Mouse (Mus musculus): Measurements from ENCODE around the gene Hoxb5. TPM values are rescaled to one million over a fixed set of nuclear protein-coding genes. Genes with fewer than 3 reads are reported as not detected.

Gene Hoxb5
- 0.09 and 0.70 TPM in 2 replicates for polyA plus RNA-seq (2015; fragmentation: Nextera tagmentation; extraction: Ambion mirVana)

DNA sequence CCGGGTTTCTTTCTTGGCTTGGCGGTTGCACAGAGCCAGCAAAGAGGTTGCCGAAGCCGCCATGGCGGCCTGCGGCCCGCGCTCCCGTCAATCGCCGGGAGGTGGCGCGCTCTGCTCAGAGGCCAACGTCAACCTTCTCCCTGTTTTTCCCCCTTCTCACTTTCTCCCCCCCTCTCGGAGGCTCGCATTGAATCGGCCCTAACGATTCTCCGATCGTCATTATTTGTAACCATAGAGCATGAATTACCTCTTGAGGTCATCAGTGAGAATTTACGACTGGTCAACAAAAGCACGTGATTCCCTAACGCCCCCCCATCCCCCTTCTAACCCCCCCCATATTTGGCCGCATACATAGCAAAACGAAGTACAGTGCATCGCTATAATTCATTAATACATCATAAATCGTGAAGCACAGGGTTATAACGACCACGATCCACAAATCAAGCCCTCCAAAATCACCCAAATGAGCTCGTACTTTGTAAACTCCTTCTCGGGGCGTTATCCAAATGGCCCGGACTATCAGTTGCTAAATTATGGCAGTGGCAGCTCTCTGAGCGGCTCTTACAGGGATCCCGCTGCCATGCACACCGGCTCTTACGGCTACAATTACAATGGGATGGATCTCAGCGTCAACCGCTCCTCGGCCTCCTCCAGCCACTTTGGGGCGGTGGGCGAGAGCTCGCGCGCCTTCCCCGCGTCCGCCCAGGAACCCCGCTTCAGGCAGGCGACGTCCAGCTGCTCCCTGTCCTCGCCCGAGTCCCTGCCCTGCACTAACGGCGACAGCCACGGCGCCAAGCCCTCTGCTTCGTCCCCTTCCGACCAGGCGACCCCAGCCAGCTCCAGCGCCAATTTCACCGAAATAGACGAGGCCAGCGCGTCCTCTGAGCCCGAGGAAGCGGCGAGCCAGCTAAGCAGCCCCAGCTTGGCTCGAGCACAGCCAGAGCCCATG lies at the start of gene Hoxb5:
Gene Hoxb5, plus strand, starts transcription at position 186 of the 949 bp plus-strand sequence.
- Histone ChIP-seq H3K36me3 (replicated peaks) (no peaks in the 10 kb centered on the region), H3K4me1 (peaks cover 3% of the 10 kb centered on the region), H3K9ac (no peak within 1 kb of the TSS), H3K9me3 (no peaks in the 10 kb centered on the region), H3K4me3 (0 out of 2 replicates have a peak within 1 kb of the TSS, but pooled peaks have one; percentile 4), H3K27me3 (replicated peaks) (peaks cover 96% of the 10 kb centered on the region), H3K27ac (no peak within 1 kb of the TSS), H3K4me2 (no peak within 1 kb of the TSS)
- under 1% methylated on average over 69 of the region's 69 CpGs for WGBS
- no peak for ATAC-seq (replicated peaks)

DNA sequence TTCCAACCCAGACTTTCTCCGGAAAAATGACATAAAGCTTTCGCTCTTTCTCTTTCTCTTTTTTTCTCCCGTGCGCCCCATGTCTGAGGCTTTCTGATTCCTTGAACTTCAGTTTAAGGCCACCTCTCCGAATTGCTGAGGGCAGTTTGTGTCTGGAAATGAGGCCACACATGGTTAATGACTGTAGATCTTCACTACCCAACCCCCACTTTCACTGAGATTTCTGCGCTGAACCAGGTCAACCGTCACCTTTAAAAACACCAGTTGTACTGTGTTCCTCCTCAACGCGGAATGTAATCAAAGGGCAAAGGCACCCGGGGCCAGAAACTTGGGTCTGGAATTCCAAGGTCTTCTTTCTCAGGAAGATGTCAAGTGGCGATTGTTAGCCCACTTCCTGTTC lies 48.9 kb upstream of the Hoxb5 start:
- ATAC-seq (replicated peaks) = no peak
- WGBS = 1% methylated on average over 11 of the region's 11 CpGs
- no peak overlapping the region for H3K9ac ChIP-seq

DNA sequence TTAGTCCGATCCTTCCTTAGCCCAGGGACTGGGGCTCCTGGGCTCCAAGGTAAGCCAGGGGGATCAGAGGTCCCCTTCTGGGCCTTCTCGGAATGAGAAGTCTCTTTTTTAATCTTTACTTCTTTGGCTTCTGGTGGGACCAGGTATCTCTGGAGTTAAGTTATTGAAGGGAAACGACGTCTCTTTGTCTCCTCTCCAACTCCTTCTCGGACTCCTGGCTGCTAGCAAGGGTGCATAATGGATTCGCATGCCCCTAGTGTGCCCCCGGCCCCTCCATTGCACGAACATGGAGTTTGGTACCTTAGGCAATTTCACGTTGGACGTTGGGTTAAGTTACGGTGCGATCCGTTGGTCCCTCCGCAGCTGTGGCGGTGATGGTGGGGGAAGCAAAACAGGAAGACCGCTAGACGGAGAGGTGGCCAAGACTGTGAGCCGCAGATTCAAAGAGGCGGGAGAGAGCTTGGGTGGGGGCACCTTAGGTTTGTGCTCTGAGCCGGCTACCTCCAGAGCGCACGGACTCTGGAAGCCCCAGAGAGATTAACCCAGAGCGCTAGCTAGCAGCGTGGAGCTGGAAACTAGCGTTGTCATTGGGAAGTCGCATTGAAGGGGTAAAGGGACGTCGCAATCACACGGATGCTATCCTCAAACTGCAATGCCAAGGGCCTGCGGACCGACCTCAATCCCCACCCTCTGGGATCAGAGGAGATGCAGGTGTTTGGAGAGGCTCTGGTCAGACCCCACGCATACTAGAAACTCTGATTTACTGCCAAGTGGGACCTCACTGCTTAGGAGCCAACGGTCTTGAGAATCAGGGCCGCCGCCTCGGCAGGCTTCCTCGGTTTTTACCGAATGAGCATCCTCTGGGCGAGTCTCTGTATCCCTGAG lies 47.8 kb upstream of the Hoxb5 start:
- WGBS = 1% methylated on average over 39 of the region's 39 CpGs
- ATAC-seq (replicated peaks) = no peak

More for the DNA sequence above, 48.9 kb upstream of the Hoxb5 start:
- H3K4me1 ChIP-seq = no peaks in the 10 kb centered on the region
- no peak overlapping the region for H3K4me2 ChIP-seq
- H3K27me3 ChIP-seq (replicated peaks) = peaks cover 98% of the 10 kb centered on the region
- H3K36me3 ChIP-seq (replicated peaks) = no peaks in the 10 kb centered on the region
- H3K9me3 ChIP-seq = no peaks in the 10 kb centered on the region
- H3K27ac ChIP-seq = no peak overlapping the region
- no peak overlapping the region for H3K4me3 ChIP-seq

DNA sequence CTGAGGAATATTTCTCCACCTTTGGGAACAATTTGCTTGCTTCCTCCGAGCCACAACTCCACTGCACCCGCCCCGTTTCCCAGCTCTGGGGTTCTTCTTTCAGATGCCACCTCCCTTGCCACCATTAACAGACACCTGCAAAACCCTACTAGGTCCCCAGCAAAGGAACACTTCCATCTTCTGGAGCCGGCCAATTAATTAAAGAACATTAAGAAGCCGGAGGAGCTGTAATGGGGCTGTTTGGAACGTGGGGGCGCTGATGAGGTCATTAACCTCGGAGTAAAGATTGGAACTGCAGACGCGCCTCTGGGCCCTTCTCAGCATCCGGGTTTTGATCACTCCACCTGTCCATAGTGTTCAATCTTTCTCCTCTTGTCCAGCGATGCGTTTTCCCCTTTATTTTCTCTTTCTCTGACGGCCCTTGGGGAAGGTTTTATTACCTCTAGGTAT lies 47.1 kb upstream of the Hoxb5 start:
- no peak for ATAC-seq (replicated peaks)
- Histone ChIP-seq H3K4me3 (no peak overlapping the region), H3K4me1 (no peaks in the 10 kb centered on the region), H3K9me3 (no peaks in the 10 kb centered on the region), H3K27me3 (replicated peaks) (peaks cover 96% of the 10 kb centered on the region), H3K27ac (no peak overlapping the region), H3K4me2 (no peak overlapping the region), H3K9ac (no peak overlapping the region), H3K36me3 (replicated peaks) (no peaks in the 10 kb centered on the region)
- WGBS = 1% methylated on average over 14 of the region's 14 CpGs

More for the DNA sequence above, 47.8 kb upstream of the Hoxb5 start:
- H3K36me3 ChIP-seq (replicated peaks) = no peaks in the 10 kb centered on the region
- H3K9ac ChIP-seq = no peak overlapping the region
- no peak overlapping the region for H3K4me3 ChIP-seq
- no peak overlapping the region for H3K27ac ChIP-seq
- H3K9me3 ChIP-seq = no peaks in the 10 kb centered on the region
- peaks cover 96% of the 10 kb centered on the region for H3K27me3 ChIP-seq (replicated peaks)
- H3K4me1 ChIP-seq = no peaks in the 10 kb centered on the region
- H3K4me2 ChIP-seq = no peak overlapping the region

DNA sequence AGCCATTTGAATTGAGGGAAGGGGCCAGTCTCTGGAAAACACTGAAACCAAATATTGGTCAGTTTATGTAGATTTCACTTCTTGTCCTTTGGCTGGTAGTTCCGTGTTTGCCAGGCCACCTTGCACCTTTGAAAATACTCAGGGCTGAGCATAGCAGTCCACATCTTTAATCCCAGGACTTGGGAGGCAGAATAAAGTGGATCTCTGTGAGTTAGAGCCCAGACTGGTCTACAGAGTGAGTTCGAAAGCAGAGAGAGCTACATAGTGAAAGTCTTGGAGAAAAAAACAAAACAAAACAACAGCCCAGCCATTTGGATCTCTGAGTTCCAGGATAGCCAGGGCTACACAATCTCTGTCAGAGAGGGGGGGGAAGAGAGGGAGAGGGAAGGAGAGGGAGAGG lies 46.0 kb upstream of the Hoxb5 start:
- Histone ChIP-seq H3K4me3 (no peak overlapping the region), H3K4me2 (no peak overlapping the region), H3K27ac (no peak overlapping the region), H3K9ac (no peak overlapping the region), H3K4me1 (no peaks in the 10 kb centered on the region), H3K27me3 (replicated peaks) (peaks cover 97% of the 10 kb centered on the region), H3K36me3 (replicated peaks) (no peaks in the 10 kb centered on the region), H3K9me3 (no peaks in the 10 kb centered on the region)
- no peak for ATAC-seq (replicated peaks)
- 26% methylated on average over 2 of the region's 2 CpGs for WGBS

DNA sequence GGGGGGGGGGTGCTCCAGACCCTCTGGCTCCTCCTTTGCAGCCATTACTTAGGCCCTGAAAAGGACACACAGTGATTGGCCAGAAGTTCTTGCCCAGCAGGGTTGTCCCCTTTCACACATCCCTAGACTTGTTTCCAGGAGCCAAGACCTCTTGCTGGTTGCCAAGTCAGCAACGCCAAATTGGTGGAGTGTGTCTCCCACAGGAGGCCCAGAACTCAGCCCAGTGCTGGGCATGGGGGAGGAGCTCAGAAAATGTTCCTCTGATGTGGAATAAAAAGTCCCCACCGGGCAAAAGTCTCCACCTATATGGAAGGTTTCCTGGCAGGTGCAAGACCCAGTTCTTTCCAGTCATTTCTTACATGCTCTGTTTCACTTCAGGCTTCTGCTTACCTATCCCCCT lies 44.1 kb upstream of the Hoxb5 start:
- Histone ChIP-seq H3K9ac (no peak overlapping the region), H3K9me3 (no peaks in the 10 kb centered on the region), H3K4me3 (no peak overlapping the region), H3K36me3 (replicated peaks) (no peaks in the 10 kb centered on the region), H3K27me3 (replicated peaks) (peaks cover 97% of the 10 kb centered on the region), H3K27ac (no peak overlapping the region), H3K4me2 (no peak overlapping the region), H3K4me1 (no peaks in the 10 kb centered on the region)
- ATAC-seq (replicated peaks) = no peak
- WGBS = 5% methylated on average over 2 of the region's 2 CpGs

DNA sequence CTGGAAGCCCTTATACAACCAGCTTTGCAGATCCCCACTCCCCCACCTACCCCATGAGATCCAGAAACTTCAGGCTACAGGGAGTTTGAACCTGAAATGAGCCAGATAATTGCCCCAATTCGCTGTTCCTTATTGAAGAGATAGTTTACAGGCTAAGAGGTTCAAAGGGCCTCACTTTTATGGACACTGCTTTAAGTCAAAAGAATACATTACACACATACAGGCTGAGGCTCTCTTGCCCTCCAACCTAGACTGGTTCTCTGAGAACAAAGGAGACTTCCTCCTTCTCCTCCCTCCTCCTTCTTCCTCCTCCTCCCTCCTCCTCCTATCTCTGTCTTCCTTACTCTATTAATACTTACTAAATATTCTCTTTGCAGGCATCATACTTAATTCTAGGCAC lies 43.6 kb upstream of the Hoxb5 start:
- Histone ChIP-seq H3K4me1 (no peaks in the 10 kb centered on the region), H3K36me3 (replicated peaks) (no peaks in the 10 kb centered on the region), H3K4me3 (no peak overlapping the region), H3K9ac (no peak overlapping the region), H3K9me3 (no peaks in the 10 kb centered on the region), H3K27ac (no peak overlapping the region), H3K27me3 (replicated peaks) (peaks cover 97% of the 10 kb centered on the region), H3K4me2 (no peak overlapping the region)
- ATAC-seq (replicated peaks) = no peak
- 0% methylated on average over 1 of the region's 1 CpGs for WGBS

DNA sequence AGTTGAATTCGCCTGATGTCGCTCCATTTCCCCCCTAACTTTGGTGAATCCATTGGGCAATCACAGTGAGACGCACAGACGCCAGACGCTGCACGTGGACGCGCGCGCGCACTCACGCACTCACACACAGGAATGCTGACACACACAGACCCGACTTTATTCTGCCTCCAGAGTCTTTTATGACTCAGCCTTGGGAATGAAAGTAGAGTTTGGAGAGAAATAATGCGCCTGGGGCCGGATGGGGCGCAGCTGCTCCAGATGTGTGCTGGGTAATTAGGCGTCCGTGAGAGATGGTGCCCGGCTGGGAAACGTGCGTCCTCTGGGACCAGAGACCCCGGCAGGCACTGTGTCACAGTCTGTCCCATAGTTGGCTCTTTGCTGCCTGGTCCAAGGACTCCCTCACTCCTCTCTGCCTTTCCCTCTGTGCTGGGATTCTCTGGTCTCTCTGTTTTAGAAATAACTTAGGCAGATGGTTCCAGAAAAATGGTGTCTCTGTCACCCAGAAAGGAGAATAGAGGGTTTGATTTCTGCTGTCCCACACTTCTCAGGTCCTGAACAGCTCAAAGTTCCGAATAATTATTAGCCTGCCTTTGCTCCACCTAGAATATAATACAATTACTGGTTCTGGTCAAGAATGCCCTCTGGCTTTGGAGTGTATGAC lies 42.7 kb upstream of the Hoxb5 start:
- Histone ChIP-seq H3K4me3 (no peak overlapping the region), H3K36me3 (replicated peaks) (no peaks in the 10 kb centered on the region), H3K27ac (no peak overlapping the region), H3K4me2 (no peak overlapping the region), H3K9ac (no peak overlapping the region), H3K9me3 (no peaks in the 10 kb centered on the region), H3K27me3 (replicated peaks) (peaks cover 96% of the 10 kb centered on the region), H3K4me1 (no peaks in the 10 kb centered on the region)
- 1% methylated on average over 23 of the region's 23 CpGs for WGBS
- ATAC-seq (replicated peaks) = no peak

DNA sequence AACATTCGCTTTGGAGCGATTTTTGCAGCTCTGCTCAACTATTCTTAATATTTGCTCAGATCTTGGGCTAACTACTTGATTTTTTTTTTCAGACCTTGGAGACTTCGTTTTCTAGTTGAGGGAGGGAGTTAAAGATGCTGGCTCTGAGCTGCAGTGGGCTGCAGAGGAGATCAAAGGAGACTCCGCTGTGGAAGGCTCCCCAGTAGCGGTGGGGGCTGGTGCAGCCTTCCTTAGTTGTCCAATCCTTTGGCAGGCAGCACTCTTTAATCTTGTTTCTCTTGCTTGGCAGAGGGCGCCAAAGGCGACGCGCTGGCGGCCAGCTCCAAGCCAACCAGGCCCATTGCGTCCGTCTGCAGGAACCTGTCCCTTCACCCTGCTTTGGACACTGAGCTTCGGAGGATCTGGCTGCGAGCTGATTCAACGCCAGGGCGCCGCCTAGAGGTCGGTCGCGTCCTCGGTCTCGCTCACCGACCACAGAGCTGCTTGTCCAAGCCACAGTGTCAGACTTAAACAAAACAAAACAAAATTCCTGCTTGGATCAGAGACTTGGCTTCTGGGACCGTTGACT lies 41.7 kb upstream of the Hoxb5 start:
- H3K4me3 ChIP-seq = no peak overlapping the region
- ATAC-seq (replicated peaks) = no peak
- no peak overlapping the region for H3K27ac ChIP-seq
- no peaks in the 10 kb centered on the region for H3K9me3 ChIP-seq
- no peak overlapping the region for H3K4me2 ChIP-seq
- no peaks in the 10 kb centered on the region for H3K36me3 ChIP-seq (replicated peaks)
- no peak overlapping the region for H3K9ac ChIP-seq
- H3K4me1 ChIP-seq = no peaks in the 10 kb centered on the region
- peaks cover 96% of the 10 kb centered on the region for H3K27me3 ChIP-seq (replicated peaks)
- 2% methylated on average over 24 of the region's 24 CpGs for WGBS

DNA sequence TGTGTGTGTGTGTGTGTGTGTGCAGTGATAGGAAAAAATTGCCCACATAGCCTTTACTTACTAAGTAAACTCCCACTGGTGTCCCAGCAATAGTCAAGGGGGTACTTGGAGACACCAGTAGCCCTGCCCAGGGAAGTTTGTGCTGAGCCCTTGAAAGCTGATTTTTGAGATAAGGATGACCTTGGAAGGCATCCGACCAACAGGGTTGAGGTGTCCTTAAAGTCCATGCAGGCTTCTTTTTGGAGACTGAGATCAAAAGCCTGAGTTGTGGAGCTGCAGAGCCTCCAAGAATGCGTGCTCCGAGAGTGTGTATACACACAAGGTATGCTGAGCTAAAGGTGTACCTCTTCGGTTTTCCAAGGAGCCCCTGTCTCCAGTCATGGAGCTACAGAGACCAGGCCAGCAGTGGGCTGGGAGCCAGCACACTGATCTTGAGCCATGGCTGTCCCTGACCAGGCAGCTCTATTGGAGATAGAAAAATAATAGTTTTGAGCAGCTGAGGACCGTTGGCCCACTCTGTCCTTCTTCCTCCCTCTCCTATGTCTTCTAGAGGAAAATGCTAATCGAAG lies 40.8 kb upstream of the Hoxb5 start:
- H3K4me2 ChIP-seq = no peak overlapping the region
- no peaks in the 10 kb centered on the region for H3K36me3 ChIP-seq (replicated peaks)
- no peak overlapping the region for H3K9ac ChIP-seq
- no peaks in the 10 kb centered on the region for H3K4me1 ChIP-seq
- ATAC-seq (replicated peaks) = no peak
- no peak overlapping the region for H3K27ac ChIP-seq
- H3K27me3 ChIP-seq (replicated peaks) = peaks cover 97% of the 10 kb centered on the region
- WGBS = 11% methylated on average over 6 of the region's 6 CpGs
- H3K4me3 ChIP-seq = no peak overlapping the region
- H3K9me3 ChIP-seq = no peaks in the 10 kb centered on the region

DNA sequence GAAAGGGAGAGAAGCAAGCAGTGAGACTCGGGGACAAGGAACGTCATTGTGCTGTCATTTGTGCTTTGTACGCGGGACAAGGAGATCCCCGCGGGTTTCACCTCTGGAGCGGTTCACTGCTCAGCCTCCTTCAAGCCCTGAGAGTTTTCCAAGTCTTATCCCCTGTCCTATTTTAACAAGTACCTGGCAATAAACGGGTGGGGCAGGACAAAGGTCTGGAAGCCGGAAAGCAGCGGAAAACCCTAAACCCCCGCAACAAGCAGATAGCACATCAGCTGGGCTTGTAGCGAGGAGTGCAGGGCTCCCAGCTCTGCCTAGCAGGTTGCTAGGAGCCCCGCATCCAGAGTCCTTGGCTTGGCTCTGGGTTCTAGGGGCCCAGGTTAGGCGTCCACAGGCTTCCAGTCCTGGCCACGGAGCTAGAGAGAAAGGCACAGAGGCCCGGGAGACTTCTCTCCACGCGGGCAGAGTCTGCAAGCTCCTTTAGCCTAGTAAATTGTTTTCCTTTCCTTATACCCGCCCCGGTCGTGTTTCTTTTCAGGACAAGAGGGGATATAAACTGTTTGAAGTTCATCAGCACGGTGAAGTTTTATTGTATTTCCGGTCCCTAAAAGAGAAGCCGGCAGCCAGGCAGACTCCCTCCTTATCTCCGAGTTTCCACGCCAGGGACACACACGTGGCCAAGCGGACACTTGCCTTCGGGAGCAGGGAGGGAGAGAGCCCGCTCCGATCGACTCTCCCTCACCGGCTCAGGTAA lies 39.3 kb upstream of the Hoxb5 start:
- Histone ChIP-seq H3K4me1 (no peaks in the 10 kb centered on the region), H3K36me3 (replicated peaks) (no peaks in the 10 kb centered on the region), H3K27me3 (replicated peaks) (peaks cover 95% of the 10 kb centered on the region), H3K9ac (no peak overlapping the region), H3K9me3 (no peaks in the 10 kb centered on the region), H3K27ac (no peak overlapping the region), H3K4me2 (no peak overlapping the region), H3K4me3 (no peak overlapping the region)
- ATAC-seq (replicated peaks) = no peak
- WGBS = 1% methylated on average over 33 of the region's 33 CpGs

Measured in midbrain, embryonic 15.5 days (tissue).